Mouse (Mus musculus) naive thymus-derived CD4-positive, alpha-beta T cell, adult 2 months (primary cell): ENCODE measurements around the gene Txlna.
A peak's percentile ranks its signal among the peaks of the same experiment; 100 is the strongest.

ENCODE experiments used
- DNase-seq: peaks from one replicate; pipeline ENCODE4 v3.0.0-alpha.2; 2011; ENCODE audit warnings: low read depth

The Txlna gene

DNA sequence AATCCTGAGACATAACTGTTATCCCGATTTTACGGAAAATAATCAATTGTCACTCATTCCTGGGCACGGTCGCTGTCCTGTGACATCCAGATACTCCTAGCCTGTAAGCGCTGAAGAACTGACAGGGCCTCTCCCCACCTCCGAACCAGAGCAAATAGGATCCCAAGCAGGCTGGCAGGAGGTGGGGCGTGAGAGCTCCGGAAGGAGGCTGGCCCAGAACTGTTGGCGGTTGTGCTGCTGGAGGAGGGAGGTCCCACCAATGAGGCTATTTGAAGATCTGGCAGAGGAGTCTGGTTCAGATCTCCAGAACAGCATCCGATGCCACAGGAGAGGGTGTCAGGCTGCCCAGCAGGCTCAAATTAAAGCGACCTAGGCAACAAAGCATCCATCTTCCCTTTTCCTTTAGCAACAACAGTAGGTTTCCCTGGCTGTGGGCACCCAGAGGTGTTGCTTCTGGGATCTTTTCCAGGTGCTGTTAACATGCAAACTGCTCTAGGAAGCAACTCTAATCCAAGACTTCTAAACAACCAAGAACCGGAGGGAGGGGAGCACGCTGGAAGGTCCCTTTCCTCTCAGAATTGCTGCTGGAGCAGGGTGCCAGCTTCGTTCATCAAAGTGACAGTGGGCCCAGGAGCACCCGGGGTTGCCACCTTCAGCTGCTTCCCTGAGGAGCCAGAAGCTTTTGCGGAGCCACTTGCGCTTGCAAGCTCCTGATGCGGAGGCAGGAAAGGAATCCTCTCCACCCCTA is 16.4 kb downstream of the Txlna start:
- DNase-seq = peak; percentile 94

- DNase-seq = no peak
Observed at GRCm38 (mm10) chr4:129623681-129624091, 17.2 kb downstream of the Txlna start, which contains the start of gene Ccdc28b. TSS of gene Ccdc28b (minus strand) at chr4:129623947.

DNA sequence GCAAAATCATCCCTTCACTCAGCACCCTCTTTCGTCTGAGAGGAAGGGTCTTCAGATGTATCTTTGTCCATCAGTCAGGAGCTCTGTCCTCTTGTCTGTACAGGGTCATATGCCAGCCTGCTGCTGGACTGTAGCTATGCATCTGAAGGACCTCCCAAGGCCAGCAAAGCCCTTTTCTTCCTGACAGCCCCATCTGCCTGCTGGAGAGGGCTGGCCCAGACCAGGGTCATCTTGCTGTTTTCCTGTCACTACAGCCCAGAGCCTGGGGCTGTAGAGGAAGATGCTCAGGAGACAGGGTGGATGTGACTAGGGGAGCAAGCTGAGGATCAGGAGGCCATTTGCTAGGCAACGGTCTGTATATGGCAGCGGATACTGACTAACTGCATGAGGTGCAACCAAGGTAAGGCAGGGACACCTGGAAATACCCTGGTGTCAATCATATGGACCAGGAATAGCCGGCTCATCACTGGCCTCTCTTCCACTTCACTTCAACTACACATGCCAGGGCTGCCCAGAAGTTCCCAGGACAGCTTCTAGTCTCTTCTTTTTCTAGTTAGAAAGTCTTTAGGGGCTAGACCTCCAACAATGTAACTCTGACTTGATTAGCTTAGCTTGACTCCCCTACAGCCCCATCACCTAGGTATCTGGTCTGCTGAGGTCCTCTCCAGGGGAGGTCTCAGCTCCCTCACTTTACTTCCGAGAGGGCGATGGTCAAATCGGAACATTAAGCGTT is 17.9 kb downstream of the Txlna start:
- no peak for DNase-seq

GRCm38 (mm10) chr4:129622120-129622802 is 18.6 kb downstream of the Txlna start:
- DNase-seq = no peak

DNA sequence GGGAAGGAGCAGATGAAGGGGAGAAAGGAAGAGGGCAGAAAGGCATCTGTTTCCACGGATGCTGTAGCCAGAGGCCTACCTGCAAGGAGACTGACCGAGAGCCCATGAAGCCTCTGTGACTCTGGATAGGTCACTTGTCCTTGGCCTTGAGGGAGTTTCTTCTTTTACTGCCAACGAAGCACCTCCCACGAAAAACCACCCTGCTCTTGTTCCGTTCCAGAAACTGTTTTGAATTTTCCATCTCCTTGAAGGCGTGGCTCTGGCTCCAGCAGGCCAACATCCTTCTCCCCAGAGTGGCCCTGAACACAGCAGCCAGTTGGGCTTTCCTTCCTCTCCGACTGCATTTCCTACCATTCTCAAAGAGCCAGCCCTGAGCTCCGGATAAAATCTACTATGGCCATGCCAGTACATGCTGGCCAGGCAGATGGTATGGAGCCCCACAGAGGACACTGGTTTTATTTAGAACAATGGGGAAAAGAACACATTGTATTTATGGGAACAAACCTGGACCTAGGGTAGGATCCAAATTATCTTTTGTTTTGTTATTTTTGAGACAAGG is 19.5 kb downstream of the Txlna start:
- DNase-seq = no peak

DNA sequence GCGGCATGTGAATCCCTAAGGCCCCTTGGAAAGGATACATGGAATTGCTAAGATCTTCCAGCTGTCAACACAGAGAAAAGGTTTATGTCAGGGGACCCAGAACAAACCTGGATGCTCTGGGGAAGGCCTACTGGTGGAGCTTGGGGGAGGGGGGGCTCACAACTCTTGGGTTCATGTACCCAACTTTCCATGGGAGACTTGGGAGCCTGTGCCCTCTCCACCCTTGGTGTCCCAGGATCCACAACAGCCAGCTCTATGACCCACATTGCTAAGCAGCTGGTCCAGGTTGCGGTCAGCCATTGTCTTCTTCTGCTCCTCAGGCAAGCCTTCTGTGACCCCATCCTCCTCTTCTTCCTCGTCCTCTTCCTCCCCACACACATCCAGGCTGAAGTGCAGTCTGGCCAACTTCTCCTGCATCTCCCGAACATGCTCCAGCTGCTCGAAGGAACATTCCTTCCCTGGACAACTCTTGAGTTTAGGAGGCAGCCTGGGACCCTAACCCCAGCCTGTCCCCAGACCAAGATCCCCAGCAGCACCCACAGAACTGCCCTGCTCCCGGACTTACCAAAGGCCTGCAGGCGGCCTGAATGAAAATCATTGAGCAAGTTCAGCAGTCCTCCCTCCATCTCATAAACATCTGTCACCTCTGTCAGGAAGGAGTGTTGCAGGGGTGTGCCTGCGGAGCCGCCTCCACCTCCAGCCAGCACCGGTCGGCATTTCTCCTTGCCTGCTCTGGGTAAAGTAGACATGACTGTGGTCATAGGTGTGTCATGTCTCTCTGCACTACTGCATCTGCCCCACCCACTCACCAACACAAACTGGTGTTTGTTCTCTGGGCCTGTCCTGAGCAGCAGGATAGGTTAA is 20.2 kb downstream of the Txlna start:
- no peak for DNase-seq

DNA sequence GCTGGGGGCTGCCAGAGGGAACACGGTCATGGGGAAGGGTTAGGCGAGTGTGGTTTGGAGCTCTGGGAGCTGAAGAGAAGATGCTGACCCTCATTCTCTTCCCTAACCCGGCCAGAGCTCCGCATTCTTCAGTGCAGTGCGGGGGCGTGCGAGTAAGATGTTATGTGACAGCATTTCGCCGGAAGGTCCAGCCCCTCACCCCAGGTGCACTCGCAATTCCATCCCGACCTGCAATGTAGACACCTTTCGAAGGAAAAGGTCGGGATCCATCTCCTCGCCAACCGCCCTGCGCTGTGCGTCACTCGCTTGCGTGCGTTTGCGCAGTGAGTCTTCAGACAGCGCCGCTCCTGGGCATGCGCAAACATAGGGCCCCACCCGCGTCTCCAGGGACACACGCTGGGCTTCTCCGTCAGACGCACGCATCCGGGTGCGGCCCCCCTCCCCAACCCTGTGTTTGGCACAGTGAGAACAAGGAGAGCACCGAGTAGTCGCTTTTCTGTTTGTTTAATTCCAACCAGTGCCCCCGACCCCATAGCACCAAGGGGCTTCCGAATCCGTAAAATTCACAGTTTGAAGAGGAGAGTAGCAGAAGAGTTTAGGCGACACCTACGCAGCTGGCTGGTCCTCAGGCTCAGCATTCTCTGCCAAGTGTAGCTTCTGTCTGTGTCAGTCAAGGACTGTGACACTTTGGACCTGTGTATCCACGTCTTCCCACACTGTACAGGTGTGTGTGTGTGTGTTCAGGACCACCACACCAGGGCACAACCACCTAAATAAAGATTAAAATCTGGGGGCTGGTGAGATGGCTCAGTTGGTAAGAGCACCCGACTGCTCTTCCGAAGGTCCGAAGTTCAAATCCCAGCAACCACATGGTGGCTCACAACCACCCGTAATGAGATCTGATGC is 21.8 kb downstream of the Txlna start, which contains the start of gene Iqcc:
Gene Iqcc (minus strand): TSS at position 314 of the 906 bp plus-strand sequence.
- peak; percentile 96 for DNase-seq

- DNase-seq = no peak
Observed at GRCm38 (mm10) chr4:129618031-129618430, 22.8 kb downstream of the Txlna start.

GRCm38 (mm10) chr4:129617121-129617641 is 23.7 kb downstream of the Txlna start:
- DNase-seq = no peak

DNA sequence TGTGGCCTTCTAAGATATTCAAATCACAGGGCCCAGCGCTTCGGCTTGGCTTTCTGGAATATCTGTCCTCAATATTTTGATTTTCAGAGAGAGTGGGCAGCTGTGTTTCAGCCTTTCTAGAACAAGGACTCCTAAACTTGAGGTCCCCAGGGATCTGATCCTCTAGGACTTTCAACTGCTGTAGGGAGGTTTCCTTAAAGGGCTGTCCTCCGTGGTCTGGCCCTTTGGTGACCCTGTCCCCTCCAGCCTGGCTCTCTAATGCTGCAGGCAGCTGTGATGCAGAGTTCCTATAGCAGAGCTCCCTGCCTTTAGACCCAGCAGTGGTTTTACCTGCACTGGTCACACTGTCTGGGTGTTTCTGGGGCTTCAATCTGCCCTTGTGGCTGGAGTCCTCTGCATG is 24.2 kb downstream of the Txlna start:
- DNase-seq = no peak

DNA sequence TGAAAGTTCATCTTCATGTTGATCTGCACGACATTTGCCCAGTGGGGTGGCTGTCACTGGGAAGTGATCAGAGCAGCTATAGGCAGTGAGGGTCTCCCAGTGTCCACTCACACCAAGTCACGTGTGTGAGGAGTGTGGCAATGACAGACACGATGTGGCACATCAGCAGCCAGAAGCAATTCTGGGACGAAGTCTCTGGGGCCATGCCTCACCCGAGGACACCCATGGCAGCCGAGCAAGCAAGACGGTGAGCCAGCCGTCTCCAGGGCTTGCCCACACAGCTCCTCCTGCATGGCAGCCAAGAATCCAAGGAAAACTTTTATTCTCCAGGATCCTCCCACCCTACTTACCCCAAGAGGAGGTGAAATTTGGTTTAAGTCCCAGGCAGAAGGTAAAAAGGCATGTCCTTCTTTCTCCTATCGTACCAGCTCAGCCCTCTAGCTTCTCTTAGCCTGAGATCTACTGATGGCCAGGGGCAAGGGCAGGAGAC is 25.0 kb downstream of the Txlna start:
- DNase-seq = no peak

GRCm38 (mm10) chr4:129614093-129614492 is 26.8 kb downstream of the Txlna start, which contains the start of gene Dcdc2b:
TSS of gene Dcdc2b (minus strand) at chr4:129614257.
- no peak for DNase-seq

DNA sequence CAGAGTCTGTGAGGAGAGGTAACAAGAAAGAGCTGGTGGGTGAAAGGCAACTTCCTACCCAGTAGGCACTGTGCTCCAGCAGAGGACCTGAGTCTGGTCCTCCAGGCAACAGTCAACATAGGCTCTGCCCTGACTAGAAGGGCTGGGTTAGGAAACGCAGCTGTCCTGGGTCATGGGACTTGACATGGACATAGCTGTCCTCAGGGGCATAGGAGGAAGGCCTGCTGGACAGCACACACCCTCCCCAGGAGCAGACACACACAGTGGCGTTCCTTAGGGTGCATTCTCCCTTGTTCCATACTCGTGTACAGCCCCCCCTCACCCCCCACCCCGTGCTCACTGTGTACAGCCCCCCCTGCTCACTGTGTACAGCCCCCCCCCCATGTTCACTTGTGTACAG is 30.4 kb downstream of the Txlna start:
- no peak for DNase-seq

- peak; percentile 61 for DNase-seq
Observed at GRCm38 (mm10) chr4:129610026-129610425, 30.8 kb downstream of the Txlna start.

DNA sequence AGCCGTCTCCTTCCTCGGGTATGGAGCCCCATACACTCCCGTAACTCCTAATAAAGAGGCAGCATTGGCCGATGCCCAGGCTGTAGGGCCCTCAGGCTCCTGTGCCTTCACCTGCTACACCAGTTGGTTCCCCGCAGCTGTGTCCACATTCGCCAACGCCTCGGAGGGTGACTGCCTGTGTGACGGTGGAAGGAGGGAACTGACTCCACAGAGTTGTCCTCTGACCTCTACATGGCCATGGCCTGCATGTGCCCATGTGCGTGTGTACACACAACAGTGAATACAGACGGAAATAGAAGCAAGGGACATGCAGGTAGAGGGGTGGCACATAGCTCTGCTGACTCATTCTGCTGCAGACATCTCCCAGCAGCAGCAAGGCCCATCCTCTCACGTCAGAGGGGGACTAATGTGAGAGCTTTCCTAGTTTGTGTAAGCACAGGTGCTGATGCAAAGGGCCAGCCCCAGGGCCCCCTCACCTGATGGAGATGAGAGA is 31.7 kb downstream of the Txlna start:
- no peak for DNase-seq

GRCm38 (mm10) chr4:129608426-129609025 is 32.3 kb downstream of the Txlna start:
- peak; percentile 92 for DNase-seq

- peak; percentile 88 for DNase-seq
Observed at GRCm38 (mm10) chr4:129600233-129601158, 40.4 kb downstream of the Txlna start, which contains the start of the genes Eif3i and Tmem234. TSS of gene Eif3i (minus strand) at chr4:129600648. TSS of gene Tmem234 (plus strand) at chr4:129600668.

GRCm38 (mm10) chr4:129588865-129589264 is 52.0 kb downstream of the Txlna start:
- no peak for DNase-seq
